In genomic region chr15:102984925-102985324, GRCm38 (mm10) we compare ENCODE assay signal across 19 mouse cellular contexts. TPM values are rescaled to one million over a fixed set of nuclear protein-coding genes. Genes with fewer than 3 reads are reported as not detected.
"Had no signal": no experiment of that assay in that cellular context is flagged by ENCODE, and none has a peak within 500 bp of the region (broad histone marks: within the 10 kb centered on the region; RNA-seq: fewer than 3 reads in every experiment).

No protein-coding gene starts in this region.

- ATAC-seq: intestine, embryonic 15.5 days; liver, postnatal 0 days had no signal

- H3K9ac ChIP-seq: intestine, embryonic 15.5 days; limb, embryonic 12.5 days; liver, embryonic 13.5 days; liver, postnatal 0 days; lung, embryonic 15.5 days; midbrain, embryonic 12.5 days; stomach, embryonic 15.5 days had no signal

- DNase-seq: kidney, adult 2 months; liver; liver, embryonic 13.5 days; liver, postnatal 0 days; lung, postnatal 14 days; right cerebral cortex, postnatal 14 days; thymus, adult 2 months; thymus, postnatal 25 days had no signal

- H3K4me3 ChIP-seq: intestine, embryonic 15.5 days; left cerebral cortex, adult 2 months; limb, embryonic 12.5 days; liver, embryonic 13.5 days; lung, embryonic 15.5 days; midbrain, embryonic 12.5 days; stomach, embryonic 15.5 days had no signal

- H3K9me3 ChIP-seq: intestine, embryonic 15.5 days; limb, embryonic 12.5 days; liver, embryonic 13.5 days; lung, embryonic 15.5 days; midbrain, embryonic 12.5 days; stomach, embryonic 15.5 days had no signal

- H3K36me3 ChIP-seq: intestine, embryonic 15.5 days; limb, embryonic 12.5 days; liver, embryonic 13.5 days; lung, embryonic 15.5 days; midbrain, embryonic 12.5 days; stomach, embryonic 15.5 days had no signal

- H3K4me2 ChIP-seq: intestine, embryonic 15.5 days; liver, embryonic 13.5 days; lung, embryonic 15.5 days; midbrain, embryonic 12.5 days; stomach, embryonic 15.5 days had no signal

- H3K27ac ChIP-seq: intestine, embryonic 15.5 days; left cerebral cortex, adult 2 months; limb, embryonic 12.5 days; liver, embryonic 13.5 days; lung, embryonic 15.5 days; midbrain, embryonic 12.5 days; stomach, embryonic 15.5 days had no signal

RNA-seq across cellular contexts. Expression of gene Hoxc8, which starts 5.5 kb away (rescaled TPM):
- total RNA-seq: layer of hippocampus, postnatal 25 days; left cerebral cortex, adult 2 months; left cerebral cortex, postnatal 14 days; megakaryocyte-erythroid progenitor cell, adult 5-6 weeks; midbrain, postnatal 0 days had no signal
- polyA plus RNA-seq: liver, postnatal 0 days; lung, embryonic 15.5 days; midbrain, embryonic 12.5 days; midbrain, postnatal 0 days; spleen, adult 2 months had no signal

RNA-seq across cellular contexts. Expression of gene Hoxc9, which starts 8.7 kb away (rescaled TPM):
- total RNA-seq: layer of hippocampus, postnatal 25 days; left cerebral cortex, adult 2 months; left cerebral cortex, postnatal 14 days; megakaryocyte-erythroid progenitor cell, adult 5-6 weeks; midbrain, postnatal 0 days had no signal
- polyA plus RNA-seq: liver, embryonic 13.5 days; liver, postnatal 0 days; lung, embryonic 15.5 days; midbrain, embryonic 12.5 days; midbrain, postnatal 0 days; spleen, adult 2 months had no signal

RNA-seq across cellular contexts. Expression of gene Hoxc6, which starts 13.1 kb away (rescaled TPM):
- total RNA-seq: layer of hippocampus, postnatal 25 days; left cerebral cortex, adult 2 months; left cerebral cortex, postnatal 14 days; megakaryocyte-erythroid progenitor cell, adult 5-6 weeks; midbrain, postnatal 0 days had no signal
- polyA plus RNA-seq: liver, postnatal 0 days; midbrain, embryonic 12.5 days; midbrain, postnatal 0 days; spleen, adult 2 months had no signal

RNA-seq across cellular contexts. Expression of gene Hoxc5, which starts 17.7 kb away (rescaled TPM):
- total RNA-seq: layer of hippocampus, postnatal 25 days; left cerebral cortex, adult 2 months; left cerebral cortex, postnatal 14 days; megakaryocyte-erythroid progenitor cell, adult 5-6 weeks had no signal
- polyA plus RNA-seq: liver, postnatal 0 days; midbrain, embryonic 12.5 days; midbrain, postnatal 0 days had no signal

RNA-seq across cellular contexts. Expression of gene Hoxc10, which starts 18.3 kb away (rescaled TPM):
- total RNA-seq: layer of hippocampus, postnatal 25 days; left cerebral cortex, adult 2 months; left cerebral cortex, postnatal 14 days; megakaryocyte-erythroid progenitor cell, adult 5-6 weeks; midbrain, postnatal 0 days had no signal
- polyA plus RNA-seq: liver, embryonic 13.5 days; liver, postnatal 0 days; lung, embryonic 15.5 days; midbrain, embryonic 12.5 days; midbrain, postnatal 0 days; spleen, adult 2 months had no signal
